ENCODE assay signal across 8 mouse cellular contexts in the genomic region with DNA sequence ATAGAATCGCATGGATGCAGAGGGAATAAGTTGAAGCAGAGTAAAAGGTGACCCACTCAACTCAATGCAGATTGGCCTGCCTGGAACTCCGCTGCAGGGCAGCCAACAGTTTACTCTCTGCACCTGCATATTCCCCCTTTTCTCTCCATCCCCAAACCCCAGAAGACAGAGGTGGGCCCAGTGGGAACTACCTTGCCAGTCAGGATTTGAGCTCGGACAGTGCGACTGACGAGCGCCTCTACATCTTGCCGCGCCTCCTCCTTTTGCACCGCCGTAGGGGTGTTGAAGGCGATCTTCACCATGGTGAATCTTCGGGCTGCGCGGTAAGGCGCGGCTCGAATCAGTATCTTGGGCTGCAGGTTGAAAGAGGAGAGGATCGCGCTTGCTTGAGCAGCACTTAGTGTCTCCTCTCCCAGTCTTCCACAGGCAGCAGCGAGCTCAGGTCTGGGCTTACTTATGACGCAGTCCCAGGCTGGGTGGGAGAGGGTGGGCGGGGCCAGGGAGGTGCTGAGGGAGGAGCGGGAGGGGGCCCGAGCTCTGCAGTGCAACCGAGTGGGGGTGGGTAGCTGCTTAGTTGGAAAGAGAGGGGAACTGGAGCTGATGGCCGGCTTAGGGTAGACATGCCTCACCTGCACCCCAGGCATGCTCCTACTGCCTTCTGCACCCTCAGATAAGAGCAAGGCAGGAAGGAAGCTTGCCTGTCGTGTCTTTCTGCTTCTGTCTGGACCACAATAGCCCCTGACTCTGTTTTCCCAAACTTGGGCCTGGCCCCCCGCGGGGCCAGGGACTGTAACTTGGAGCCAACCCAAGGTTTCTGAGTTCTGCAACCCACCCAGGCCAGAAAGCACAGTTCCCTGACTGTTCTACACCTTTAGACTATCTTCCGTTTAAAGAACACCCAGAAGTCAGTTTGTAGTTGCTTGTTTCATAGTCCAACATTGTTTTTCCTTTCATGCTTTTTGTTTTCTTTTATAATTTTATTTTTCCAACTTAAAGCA. TPM values are rescaled to one million over a fixed set of nuclear protein-coding genes. Genes with fewer than 3 reads are reported as not detected.
DNase-seq lines count a peak whose midpoint lies in the region; ATAC-seq lines count a peak whose summit lies in the region.

Gene Itm2a (minus strand): TSS at position 462 of the 998 bp plus-strand sequence.

- H3K27ac ChIP-seq in hindbrain, embryonic 10.5 days, result peak within 1 kb of the TSS; percentile 35; the same call in 1 of the 2 replicates

- H3K27me3 ChIP-seq in hindbrain, embryonic 10.5 days (ENCODE audit: insufficient read depth, poor library complexity, severe bottlenecking), result peaks cover 24% of the 10 kb centered on the region
- H3K27me3 ChIP-seq in megakaryocyte, embryonic 14.5 days (replicated peaks), result peaks cover 5% of the 10 kb centered on the region

- peak; percentile 66; the same call in 1 of the 2 replicates for ATAC-seq in cerebellum, adult (ENCODE audit: insufficient number of reproducible peaks, low FRiP score, low TSS enrichment)

- H3K4me1 ChIP-seq in hindbrain, embryonic 10.5 days (replicated peaks), result peaks cover 4% of the 10 kb centered on the region; the same call in 1 of the 2 replicates
- peaks cover 5% of the 10 kb centered on the region for H3K4me1 ChIP-seq in megakaryocyte, embryonic 14.5 days

- H3K4me3 ChIP-seq in hindbrain, embryonic 10.5 days, result peak within 1 kb of the TSS; percentile 55
- peak within 1 kb of the TSS; percentile 92 for H3K4me3 ChIP-seq in megakaryocyte, embryonic 14.5 days (replicated peaks)

- 21% methylated on average over 30 of the region's 30 CpGs for WGBS in hindbrain, embryonic 10.5 days

- DNase-seq in cerebellum, adult 11 months, result no peak
- no peak for DNase-seq in adrenal gland, postnatal 4 days (ENCODE audit: low spot score in 2 of 2)
- peak in 1 of 2 experiments; percentile 14 for DNase-seq in frontal cortex, adult 2 months (ENCODE audit: extremely low spot score in 1 of 2, low spot score in 1 of 2)
- peak; percentile 57 for DNase-seq in hindbrain, embryonic 10.5 days (ENCODE audit: low spot score)
- peak; percentile 2 to 6 for DNase-seq in left cerebral cortex, adult 8-10 months (ENCODE audit: low spot score in 2 of 2)
- peak; percentile 16 for DNase-seq in right cerebral cortex, postnatal 14 days

- H3K9me3 ChIP-seq in hindbrain, embryonic 10.5 days, result no peaks in the 10 kb centered on the region
- H3K9me3 ChIP-seq in megakaryocyte, embryonic 14.5 days, result no peaks in the 10 kb centered on the region

- no peaks in the 10 kb centered on the region for H3K36me3 ChIP-seq in hindbrain, embryonic 10.5 days
- H3K36me3 ChIP-seq in megakaryocyte, embryonic 14.5 days (replicated peaks; ENCODE audit: low read length), result no peaks in the 10 kb centered on the region

RNA-seq across cellular contexts. Expression of gene Itm2a, which starts in this region (rescaled TPM):
- total RNA-seq in adrenal gland, postnatal 4 days (2021), result 100 to 1,000 TPM in 1 of 2 experiments, 10 to 100 TPM in 1; 71.6 to 130 TPM
- 99.7 and 128 TPM in 2 replicates for polyA plus RNA-seq in frontal cortex, adult 2 months (2012; rRNA removed)
- polyA plus RNA-seq in hindbrain, embryonic 10.5 days (2016; fragmentation: Nextera tagmentation; extraction: Ambion mirVana), result 65.4 and 66.0 TPM in 2 replicates
- total RNA-seq in left cerebral cortex, adult 8-10 months (2022), result 10 to 100 TPM; 35.7 to 58.0 (median 49.8) TPM
- polyA plus RNA-seq in megakaryocyte, embryonic 14.5 days (2012; ENCODE audit: insufficient read depth, low replicate concordance), result 0.38 and 0.99 TPM in 2 replicates

Comparison
In these comparisons a context has a peak if more than half of its experiments do, and no peak if none do; other contexts are left out.
1. RNA of gene Itm2a (polyA plus RNA-seq): 99.7 to 128 TPM in frontal cortex, adult 2 months and 65.4 to 66.0 TPM in hindbrain, embryonic 10.5 days; 0.38 to 0.99 TPM in megakaryocyte, embryonic 14.5 days; every median in the first group is over 10 times any median in the second.
2. DNase-seq: peak in hindbrain, embryonic 10.5 days (single experiment), left cerebral cortex, adult 8-10 months (2 of 2) and right cerebral cortex, postnatal 14 days (single experiment); none in cerebellum, adult 11 months (single experiment) and adrenal gland, postnatal 4 days (0 of 2).